Mouse (Mus musculus) lung, postnatal 36 days (tissue): ENCODE measurements around the gene Depdc5.
"Not testable (repeated sequence)": the region's sequence is repeated elsewhere in the genome, so short reads cannot be mapped to it uniquely, and the experiment has no call there.

Experiments used
- DNase-seq: peaks from one replicate; pipeline ENCODE4 v3.0.0; 2022; ENCODE audit warnings: mixed read lengths

Depdc5 gene

GRCm38 (mm10) chr5:32863253-32864228 lies at the start of gene Depdc5:
Gene Depdc5, plus strand, starts transcription at chr5:32863701.
- DNase-seq = peak; percentile 96

GRCm38 (mm10) chr5:32815396-32815795 lies 48.1 kb upstream of the Depdc5 start:
- no peak for DNase-seq

- no peak for DNase-seq
Measured at GRCm38 (mm10) chr5:32820471-32820870, 43.0 kb upstream of the Depdc5 start.

- no peak for DNase-seq
Measured at GRCm38 (mm10) chr5:32827009-32827408, 36.5 kb upstream of the Depdc5 start, which contains the start of gene Gm20671. Gene Gm20671, minus strand, starts transcription at chr5:32827109.

- DNase-seq = peak; percentile 12
Measured at GRCm38 (mm10) chr5:32828766-32829165, 34.7 kb upstream of the Depdc5 start.

- no peak for DNase-seq
Measured at GRCm38 (mm10) chr5:32830054-32830453, 33.4 kb upstream of the Depdc5 start.

- no peak for DNase-seq
Measured at GRCm38 (mm10) chr5:32834497-32834896, 29.0 kb upstream of the Depdc5 start.

- no peak for DNase-seq
Measured at GRCm38 (mm10) chr5:32836976-32837375, 26.5 kb upstream of the Depdc5 start.

GRCm38 (mm10) chr5:32840029-32840428 lies 23.5 kb upstream of the Depdc5 start:
- no peak for DNase-seq

GRCm38 (mm10) chr5:32849178-32849577 lies 14.3 kb upstream of the Depdc5 start:
- DNase-seq = no peak

GRCm38 (mm10) chr5:32849580-32849979 lies 13.9 kb upstream of the Depdc5 start:
- DNase-seq = not testable (repeated sequence)

- DNase-seq = no peak
Measured at GRCm38 (mm10) chr5:32852026-32852425, 11.5 kb upstream of the Depdc5 start.

- DNase-seq = peak; percentile 99
Measured at GRCm38 (mm10) chr5:32853731-32854507, 9.6 kb upstream of the Depdc5 start, which contains the start of gene Prr14l. Gene Prr14l, minus strand, starts transcription at chr5:32854256.

GRCm38 (mm10) chr5:32854818-32855217 lies 8.7 kb upstream of the Depdc5 start:
- DNase-seq = no peak

GRCm38 (mm10) chr5:32855274-32855673 lies 8.2 kb upstream of the Depdc5 start:
- DNase-seq = not testable (repeated sequence)

GRCm38 (mm10) chr5:32857781-32858220 lies 5.7 kb upstream of the Depdc5 start:
- DNase-seq = peak; percentile 69

- no peak for DNase-seq
Measured at GRCm38 (mm10) chr5:32861082-32861481, 2.4 kb upstream of the Depdc5 start.

- peak; percentile 38 for DNase-seq
Measured at GRCm38 (mm10) chr5:32862469-32863132, 900 bp upstream of the Depdc5 start.

GRCm38 (mm10) chr5:32869389-32870024 lies 6.0 kb downstream of the Depdc5 start:
- DNase-seq = no peak

- DNase-seq = no peak
Measured at GRCm38 (mm10) chr5:32872346-32872745, 8.8 kb downstream of the Depdc5 start.

GRCm38 (mm10) chr5:32886739-32887138 lies 23.2 kb downstream of the Depdc5 start:
- DNase-seq = no peak

- DNase-seq = no peak
Measured at GRCm38 (mm10) chr5:32907496-32907895, 44.0 kb downstream of the Depdc5 start.
